Mouse (Mus musculus) brain, adult 2 months (tissue): ENCODE measurements around the gene Apol7b.

Experiments used
- DNase-seq: peaks from one replicate; pipeline ENCODE4 v3.0.0; 2011; ENCODE audit warnings: low read depth, low spot score

The Apol7b gene

DNA sequence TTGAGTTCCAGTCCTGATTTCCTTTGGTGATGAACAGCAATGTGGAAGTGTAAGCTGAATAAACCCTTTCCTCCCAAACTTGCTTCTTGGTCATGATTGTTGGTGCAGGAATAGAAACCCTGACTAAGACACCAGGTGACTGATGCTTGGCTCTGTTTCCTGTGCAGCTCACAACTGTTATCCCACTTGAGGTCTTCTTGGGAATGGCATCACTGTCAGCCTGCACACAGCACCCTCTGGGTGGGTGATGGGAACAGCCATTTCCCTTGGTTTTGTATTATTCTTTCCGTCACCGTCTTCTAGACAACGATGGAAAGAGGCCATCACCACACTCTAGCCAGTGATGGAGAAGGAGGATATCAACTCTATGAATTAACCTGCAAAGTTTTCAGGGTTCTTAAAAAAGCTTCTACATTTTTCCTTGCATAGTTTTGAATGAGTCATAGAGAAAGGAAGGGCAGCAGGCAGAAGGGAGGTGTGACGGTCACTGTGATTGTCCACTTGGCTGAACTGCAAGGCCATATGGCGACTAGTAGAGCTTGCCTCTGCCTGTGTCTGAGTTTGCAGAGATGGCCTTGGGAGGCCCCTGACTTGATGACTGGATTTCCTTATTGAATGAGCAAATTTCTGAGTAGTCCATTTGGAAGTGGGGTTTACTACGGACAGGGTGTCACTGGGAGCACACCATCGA lies 62.8 kb downstream of the Apol7b start:
- peak; percentile 80 for DNase-seq

DNA sequence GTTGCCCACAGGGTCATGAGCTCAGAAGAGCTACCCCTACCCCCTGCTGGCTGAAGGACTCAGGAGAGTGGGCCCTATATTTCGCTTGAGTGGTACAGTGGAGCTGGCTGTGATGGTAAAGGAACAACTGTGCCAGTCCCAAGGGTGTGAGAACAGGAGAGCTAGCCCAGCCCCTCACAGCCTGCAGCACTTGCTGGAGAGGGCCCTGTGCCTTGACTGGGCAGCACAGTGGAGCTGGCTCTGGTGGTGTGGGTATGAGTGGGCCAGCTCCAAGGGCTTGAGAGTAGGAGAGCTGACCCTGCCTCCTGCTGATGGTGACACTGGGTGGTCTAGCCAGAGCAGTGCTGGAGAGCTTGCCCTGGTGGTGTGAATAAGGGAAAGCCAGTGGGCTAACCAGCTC lies 64.4 kb downstream of the Apol7b start:
- no peak for DNase-seq

DNA sequence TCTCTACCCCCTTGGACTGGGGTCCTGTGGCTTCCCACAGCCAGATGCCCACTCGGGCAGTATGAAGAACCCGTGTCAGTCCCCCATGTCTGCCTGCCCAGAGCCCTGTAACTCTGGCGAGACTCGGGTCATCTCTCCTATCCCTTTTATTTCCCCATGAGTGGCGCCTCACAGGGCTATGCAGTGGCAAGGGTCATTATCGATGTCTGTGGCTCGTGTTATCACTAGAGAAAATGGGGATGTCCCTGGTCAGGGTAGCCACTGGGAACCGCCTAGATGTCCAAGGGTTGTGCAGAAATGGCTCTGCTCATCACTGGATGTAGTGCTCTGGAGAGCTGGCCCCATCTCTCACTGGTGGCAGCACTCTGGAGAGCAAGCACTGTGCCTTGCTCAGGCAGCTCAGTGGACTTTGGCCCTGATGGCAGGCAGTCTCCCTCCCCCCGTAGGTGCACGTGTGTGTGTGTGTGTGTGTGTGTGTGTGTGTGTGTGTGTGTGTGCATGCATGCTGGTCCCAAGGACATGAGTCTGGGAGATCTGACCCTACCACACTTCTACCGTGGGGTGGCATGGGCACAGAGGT lies 64.9 kb downstream of the Apol7b start:
- no peak for DNase-seq

DNA sequence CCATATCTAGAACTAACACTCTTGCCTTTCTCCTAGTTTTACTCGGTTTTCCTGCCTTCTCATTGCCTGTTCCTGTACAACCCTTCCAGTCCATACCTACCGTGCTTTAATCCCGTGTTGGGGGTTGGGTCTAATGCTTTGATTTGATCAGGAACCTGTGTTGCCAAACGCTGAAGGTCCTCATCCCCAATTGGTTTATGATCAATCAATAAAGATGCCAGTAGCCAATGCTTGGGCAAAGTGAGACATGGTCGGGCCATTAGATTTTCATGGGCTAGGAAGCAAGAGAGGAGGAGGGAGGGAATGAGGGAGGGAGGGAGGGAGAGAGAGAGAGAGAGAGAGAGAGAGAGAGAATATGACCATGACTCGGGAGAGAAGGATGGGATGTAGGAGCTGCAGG lies 65.8 kb downstream of the Apol7b start:
- no peak for DNase-seq

DNA sequence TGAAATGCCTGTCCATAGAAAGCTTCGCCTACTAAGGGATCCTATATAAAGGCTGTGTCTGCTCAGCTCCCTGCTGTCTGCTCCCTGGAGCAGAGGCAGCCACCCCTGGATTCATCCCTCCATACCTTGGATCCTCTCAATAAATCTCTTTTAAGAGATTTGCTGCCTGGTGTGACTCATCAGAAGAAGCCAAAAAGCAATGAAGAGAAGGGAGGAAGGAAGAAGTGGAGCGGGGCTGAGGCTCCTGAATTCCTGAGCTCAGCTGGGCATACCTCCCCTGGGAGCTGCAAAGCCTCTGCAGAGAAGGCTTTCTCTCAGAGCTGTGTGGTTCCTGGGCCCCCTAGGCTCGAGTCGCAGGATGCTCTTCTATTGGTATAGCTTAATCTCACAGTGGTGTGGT lies 67.4 kb downstream of the Apol7b start:
- peak; percentile 28 for DNase-seq

DNA sequence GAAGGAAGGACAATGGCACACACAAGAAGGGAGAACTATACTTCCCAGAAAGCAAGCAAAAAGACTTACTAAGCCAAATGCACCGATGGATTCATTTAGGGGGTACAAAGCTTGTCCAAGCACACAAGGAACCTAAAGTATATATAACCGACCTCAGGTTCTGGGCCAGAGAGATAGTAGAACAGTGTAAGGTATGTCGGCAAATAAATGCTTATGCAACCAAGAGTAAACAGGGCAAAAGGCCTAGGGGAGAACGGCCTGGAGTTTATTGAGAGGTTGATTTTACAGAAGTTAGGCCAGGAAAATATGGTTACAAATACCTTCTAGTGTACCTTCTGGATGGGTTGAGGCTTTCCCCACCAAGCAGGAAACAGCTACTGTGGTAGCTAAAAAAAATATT lies 69.9 kb downstream of the Apol7b start:
- no peak for DNase-seq

DNA sequence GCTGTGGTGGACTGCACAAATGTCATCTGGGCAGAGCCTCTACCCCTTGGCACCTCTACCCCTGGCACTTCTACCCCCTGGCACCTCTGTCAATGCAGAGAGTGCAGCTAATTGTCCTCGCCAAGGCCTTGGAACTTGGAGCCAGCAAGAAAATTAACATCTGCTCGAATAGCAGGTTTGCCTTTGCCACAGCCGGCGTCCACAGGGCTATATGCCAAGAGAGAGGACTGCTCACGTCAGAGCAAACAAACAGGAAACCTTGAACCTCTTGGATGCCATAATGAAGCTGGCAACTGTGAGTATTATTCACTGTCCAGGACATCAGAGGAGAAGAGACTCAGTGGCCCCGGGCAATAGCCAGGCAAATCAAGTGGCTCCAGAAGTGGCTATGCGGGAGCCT lies 70.4 kb downstream of the Apol7b start:
- DNase-seq = peak; percentile 33
